Mouse (Mus musculus): ENCODE results near the gene 4930415O20Rik.
A peak's percentile ranks its signal among the peaks of the same experiment; 100 is the strongest.
"Not testable (repeated sequence)": the region's sequence is repeated elsewhere in the genome, so short reads cannot be mapped to it uniquely, and the experiment has no call there.

The 4930415O20Rik gene

GRCm38 (mm10) chr15:98569216-98569615 is 1.6 kb upstream of the 4930415O20Rik start:
- DNase-seq: no peak

- DNase-seq: no peak
Measured at GRCm38 (mm10) chr15:98569795-98570365, 924 bp upstream of the 4930415O20Rik start.

GRCm38 (mm10) chr15:98573293-98573692 is 2.5 kb downstream of the 4930415O20Rik start:
- no peak for DNase-seq

- no peak for DNase-seq
Measured at GRCm38 (mm10) chr15:98579310-98579709, 8.5 kb downstream of the 4930415O20Rik start.

GRCm38 (mm10) chr15:98579795-98580464 is 9.1 kb downstream of the 4930415O20Rik start:
- peak; percentile 83 for DNase-seq

- DNase-seq: no peak
Measured at GRCm38 (mm10) chr15:98582410-98582809, 11.6 kb downstream of the 4930415O20Rik start.

GRCm38 (mm10) chr15:98582996-98583395 is 12.2 kb downstream of the 4930415O20Rik start:
- no peak for DNase-seq

GRCm38 (mm10) chr15:98585421-98585820 is 14.6 kb downstream of the 4930415O20Rik start:
- no peak for DNase-seq

GRCm38 (mm10) chr15:98586141-98586540 is 15.3 kb downstream of the 4930415O20Rik start:
- not testable (repeated sequence) for DNase-seq

GRCm38 (mm10) chr15:98587751-98588150 is 16.9 kb downstream of the 4930415O20Rik start:
- DNase-seq: peak; percentile 36

GRCm38 (mm10) chr15:98589640-98590336 is 19.0 kb downstream of the 4930415O20Rik start:
- peak; percentile 64 for DNase-seq

GRCm38 (mm10) chr15:98591396-98591795 is 20.6 kb downstream of the 4930415O20Rik start:
- DNase-seq: no peak

GRCm38 (mm10) chr15:98594193-98594592 is 23.4 kb downstream of the 4930415O20Rik start:
- DNase-seq: no peak

- no peak for DNase-seq
Measured at GRCm38 (mm10) chr15:98595049-98595448, 24.2 kb downstream of the 4930415O20Rik start.

GRCm38 (mm10) chr15:98596609-98597008 is 25.8 kb downstream of the 4930415O20Rik start:
- no peak for DNase-seq

GRCm38 (mm10) chr15:98600036-98600709 is 29.4 kb downstream of the 4930415O20Rik start:
- no peak for DNase-seq

GRCm38 (mm10) chr15:98601832-98602190 is 31.0 kb downstream of the 4930415O20Rik start:
- no peak for DNase-seq

GRCm38 (mm10) chr15:98602191-98602881 is 31.5 kb downstream of the 4930415O20Rik start:
- no peak for DNase-seq

- no peak for DNase-seq
Measured at GRCm38 (mm10) chr15:98602921-98603458, 32.2 kb downstream of the 4930415O20Rik start.

- no peak for DNase-seq
Measured at GRCm38 (mm10) chr15:98604041-98604575, 33.3 kb downstream of the 4930415O20Rik start.

GRCm38 (mm10) chr15:98606051-98606536 is 35.3 kb downstream of the 4930415O20Rik start:
- no peak for DNase-seq

- no peak for DNase-seq
Measured at GRCm38 (mm10) chr15:98606739-98607138, 35.9 kb downstream of the 4930415O20Rik start.
